Mouse (Mus musculus) natural killer cell, adult 2 months (primary cell): ENCODE measurements around the gene Fntb.
A peak's percentile ranks its signal among the peaks of the same experiment; 100 is the strongest.

Experiments used
- DNase-seq, 2 experiments: peaks; one replicate each; pipeline ENCODE4 v3.0.0; 2022; ENCODE audit warnings: low spot score in 2 of 2

Gene Fntb

DNA sequence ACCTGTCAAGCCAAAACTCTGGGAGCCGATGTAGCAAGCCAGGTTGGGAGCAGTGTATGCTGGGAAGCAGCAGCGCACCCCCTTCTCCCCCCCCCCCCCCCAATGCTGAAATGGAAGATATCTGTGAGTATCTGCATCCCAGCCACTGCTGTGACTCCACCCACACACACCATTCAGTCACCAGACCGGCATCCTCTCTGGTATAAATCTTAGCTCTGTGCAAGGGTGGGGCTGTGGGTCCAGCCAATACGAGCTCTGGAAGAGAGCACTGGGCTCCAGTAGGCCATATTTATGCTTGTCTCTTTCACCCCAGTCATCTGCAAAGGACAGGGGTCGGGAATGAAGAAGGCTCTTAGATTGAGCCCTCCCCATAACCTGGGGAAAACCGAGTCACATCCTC, 155.0 kb downstream of the Fntb start:
- no peak for DNase-seq

- DNase-seq = no peak
Observed at GRCm38 (mm10) chr12:76920990-76921389, 155.6 kb downstream of the Fntb start.

- DNase-seq = peak; percentile 14 to 20
Observed at GRCm38 (mm10) chr12:76923118-76923517, 157.7 kb downstream of the Fntb start.

GRCm38 (mm10) chr12:76924904-76925604, 159.7 kb downstream of the Fntb start:
- DNase-seq = no peak

DNA sequence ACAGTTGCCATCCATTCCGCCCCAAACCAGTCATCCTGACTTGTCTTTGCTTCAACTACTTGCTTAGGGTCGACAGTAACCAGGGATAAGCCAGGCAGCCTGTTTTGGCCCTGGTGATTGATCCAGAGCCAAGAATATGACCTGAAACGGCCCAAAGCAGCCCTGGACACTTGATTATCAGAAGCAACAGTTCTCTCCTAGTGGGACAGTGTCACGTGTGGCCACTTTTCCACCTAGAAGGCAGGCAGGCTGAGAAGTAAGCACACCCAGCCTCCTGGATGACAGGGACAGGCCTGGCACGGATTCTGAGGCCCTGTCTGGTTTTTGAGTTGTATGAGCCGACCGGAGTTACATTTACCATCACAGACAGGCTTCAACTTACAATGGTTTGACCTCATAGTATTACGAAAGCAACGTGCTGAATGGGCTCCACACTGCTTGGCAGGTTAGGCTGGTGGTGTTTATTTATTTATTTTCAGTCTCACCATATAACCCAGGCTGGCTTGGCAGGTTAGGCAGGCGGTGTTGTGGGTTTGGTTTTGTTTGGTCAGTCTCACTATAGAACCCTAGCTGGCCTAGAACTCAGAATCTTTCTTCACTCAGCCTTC, 161.1 kb downstream of the Fntb start:
- DNase-seq = no peak

- no peak for DNase-seq
Observed at GRCm38 (mm10) chr12:76927012-76927411, 161.6 kb downstream of the Fntb start.

GRCm38 (mm10) chr12:76927539-76927938, 162.2 kb downstream of the Fntb start:
- no peak for DNase-seq

DNA sequence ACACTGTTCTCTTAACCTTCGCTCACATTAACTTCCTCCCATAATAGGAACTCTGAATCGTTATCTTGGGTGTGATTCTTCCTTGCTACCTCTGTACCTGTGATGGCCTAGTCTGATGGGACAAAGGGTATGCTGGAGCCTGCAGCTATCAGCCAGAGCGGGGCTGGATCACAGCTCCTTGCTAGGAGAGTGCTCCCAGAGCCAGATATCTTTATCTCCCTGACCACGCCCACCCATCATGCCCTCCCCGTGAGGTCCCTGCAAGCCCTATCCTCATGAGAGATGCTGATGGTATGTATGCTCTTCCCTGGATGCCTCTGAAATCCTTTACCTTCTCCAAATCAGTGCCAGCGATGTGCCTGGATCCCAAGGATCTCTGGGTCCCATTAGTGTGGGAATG, 164.8 kb downstream of the Fntb start:
- DNase-seq = no peak

- DNase-seq = no peak
Observed at GRCm38 (mm10) chr12:76931739-76932687, 166.6 kb downstream of the Fntb start.

GRCm38 (mm10) chr12:76932688-76933060, 167.3 kb downstream of the Fntb start:
- no peak for DNase-seq

DNA sequence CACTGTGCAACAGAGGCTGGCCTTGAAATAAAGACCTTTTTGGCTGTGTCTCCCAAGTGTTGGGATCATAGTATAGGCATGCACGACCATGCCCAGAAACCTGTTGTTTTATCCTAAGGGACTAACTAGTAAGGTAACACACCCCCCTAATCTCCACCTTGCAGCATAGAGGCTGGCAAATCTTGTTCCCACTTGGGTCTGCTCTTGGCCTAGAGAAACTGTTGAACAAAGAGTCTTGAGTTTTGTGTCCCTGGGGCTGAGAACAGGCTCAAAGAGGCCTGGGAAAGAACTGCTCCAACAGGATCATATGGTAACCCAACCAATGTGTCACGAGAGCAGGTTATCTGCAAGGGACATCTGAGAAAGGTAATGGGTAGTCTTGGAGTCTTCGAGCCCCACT, 169.0 kb downstream of the Fntb start:
- DNase-seq = no peak

DNA sequence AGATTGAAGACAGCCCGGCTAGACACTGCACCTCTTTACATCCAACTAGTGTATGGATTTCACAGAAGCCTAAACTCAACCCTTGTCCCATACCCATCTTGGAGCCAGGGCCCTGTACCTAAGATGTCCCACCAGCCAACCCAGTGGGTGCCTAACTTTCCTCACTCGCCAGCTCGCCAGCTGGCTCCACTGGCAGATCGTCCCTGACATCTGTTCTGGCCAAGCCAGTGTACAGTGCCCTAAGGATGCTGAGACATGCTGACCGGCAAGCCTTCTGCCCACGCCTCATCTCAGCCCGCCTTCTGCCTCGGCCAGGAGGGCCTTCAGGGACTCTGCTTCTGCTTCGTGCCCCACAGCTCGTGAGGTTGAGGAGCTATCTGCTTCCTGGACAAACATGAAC, 170.8 kb downstream of the Fntb start:
- DNase-seq = no peak

- DNase-seq = no peak
Observed at GRCm38 (mm10) chr12:76938013-76938412, 172.6 kb downstream of the Fntb start.

DNA sequence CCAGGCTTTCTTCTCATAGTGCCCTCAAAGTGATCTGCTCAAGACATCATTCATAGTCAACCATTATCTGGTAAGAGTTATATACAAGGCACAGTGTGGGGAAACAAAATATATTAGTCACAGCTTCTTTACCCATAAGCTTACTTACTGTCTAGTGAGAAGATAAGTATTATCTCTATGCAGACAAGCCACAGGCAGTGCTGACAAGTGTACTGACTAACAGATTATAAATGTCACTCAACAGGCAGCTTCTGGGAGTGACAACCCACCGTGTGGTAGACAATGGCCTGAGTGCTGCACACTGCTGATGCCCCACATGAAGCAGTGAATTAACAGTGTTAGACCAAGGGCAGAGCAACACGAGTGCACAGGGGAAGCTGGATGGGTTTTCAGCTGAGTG, 176.1 kb downstream of the Fntb start:
- no peak for DNase-seq

DNA sequence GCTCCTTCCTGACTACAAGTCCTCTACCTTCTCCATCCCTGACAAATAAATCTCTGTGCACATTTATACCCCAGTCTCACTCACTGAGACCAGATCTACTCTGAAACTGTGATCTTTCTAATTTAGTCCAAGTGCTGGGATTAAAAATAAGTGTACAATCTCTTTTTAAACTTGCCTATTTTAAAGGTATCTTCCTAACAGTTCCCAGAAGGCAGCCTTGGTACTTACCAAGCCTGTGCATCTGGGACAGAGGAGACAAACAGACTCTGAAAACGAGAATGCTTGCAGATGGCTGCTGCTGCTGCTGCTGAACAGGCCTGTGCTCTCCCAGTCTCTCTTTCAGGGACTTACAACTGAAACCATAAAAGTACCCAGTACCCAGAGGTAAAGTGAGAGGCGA, 177.1 kb downstream of the Fntb start:
- DNase-seq = no peak

- no peak for DNase-seq
Observed at GRCm38 (mm10) chr12:76943046-76943445, 177.7 kb downstream of the Fntb start.

- no peak for DNase-seq
Observed at GRCm38 (mm10) chr12:76943466-76943865, 178.1 kb downstream of the Fntb start.

DNA sequence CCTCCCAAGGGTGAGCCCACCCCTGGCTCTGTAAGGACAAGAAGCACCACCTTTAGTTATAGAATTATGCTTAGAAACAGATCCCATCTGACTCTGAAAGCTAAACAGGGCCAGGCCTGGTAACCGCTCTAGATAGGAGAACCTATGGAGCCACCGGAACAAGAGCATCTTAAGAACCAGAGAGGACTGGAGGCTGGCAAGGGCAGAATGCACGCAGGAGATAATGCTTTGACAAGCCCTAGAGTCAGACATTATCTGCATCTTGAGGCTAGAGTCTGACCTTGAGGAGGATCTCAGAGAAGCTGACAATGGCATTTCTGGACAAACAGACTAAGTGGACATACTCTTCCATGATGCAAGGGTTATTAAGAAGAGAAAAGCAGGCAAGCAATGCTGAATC, 182.1 kb downstream of the Fntb start:
- DNase-seq = no peak

DNA sequence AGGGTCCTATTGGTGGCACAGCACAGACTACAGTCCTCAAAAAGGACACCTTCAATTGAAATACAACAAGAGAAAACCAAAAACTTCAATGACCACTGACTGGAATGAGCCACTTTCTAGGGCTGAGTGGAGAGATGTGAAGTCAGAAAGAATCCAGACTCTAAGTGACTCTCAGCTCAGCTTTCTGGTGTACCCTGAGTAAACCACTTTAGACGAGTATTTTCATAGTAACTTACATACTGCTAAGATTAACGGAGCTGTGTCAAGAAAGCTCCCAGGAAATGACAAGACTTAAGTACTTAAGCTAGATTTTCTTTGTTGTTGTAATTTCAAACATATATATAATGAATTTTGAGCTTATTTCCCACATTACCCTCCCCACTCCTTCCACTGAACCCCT, 182.8 kb downstream of the Fntb start:
- no peak for DNase-seq

GRCm38 (mm10) chr12:76948781-76949180, 183.4 kb downstream of the Fntb start:
- no peak for DNase-seq

GRCm38 (mm10) chr12:76950330-76950729, 184.9 kb downstream of the Fntb start:
- DNase-seq = peak; percentile 15 to 35

DNA sequence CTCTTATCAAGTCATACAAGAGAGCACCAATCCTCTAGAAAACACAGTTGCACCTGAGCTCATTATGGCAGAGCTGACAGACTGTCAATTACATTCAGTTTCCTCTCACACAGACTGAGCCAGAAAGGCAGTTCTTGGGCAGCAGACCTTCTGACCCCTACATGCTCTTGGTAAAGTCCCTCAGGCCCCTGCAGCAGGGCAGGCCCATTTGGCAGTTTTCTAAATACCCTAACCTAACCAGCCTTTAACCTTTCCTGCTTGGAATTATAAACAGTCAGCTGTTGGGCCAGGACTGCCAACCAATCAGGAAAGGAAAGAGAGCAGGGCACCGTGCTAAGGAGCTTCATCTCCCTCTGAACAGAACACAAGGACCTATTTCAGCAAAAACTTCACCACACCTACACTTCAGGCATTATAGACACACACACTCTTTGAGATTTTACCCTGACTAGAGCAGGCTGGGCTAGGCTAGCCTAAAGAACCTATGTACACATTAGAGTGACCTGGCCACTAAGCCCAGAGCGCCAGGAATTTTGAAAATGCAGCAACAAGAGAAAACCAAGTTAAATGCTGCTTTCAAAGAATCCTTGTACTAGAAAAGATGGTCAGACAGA, 188.5 kb downstream of the Fntb start:
- DNase-seq = no peak
